Mouse (Mus musculus): ENCODE measurements around the gene Gm21680. TPM values are rescaled to one million over a fixed set of nuclear protein-coding genes. Genes with fewer than 3 reads are reported as not detected.
"Not testable (repeated sequence)": the region's sequence is repeated elsewhere in the genome, so short reads cannot be mapped to it uniquely, and the experiment has no call there.

Gm21680 gene
- polyA plus RNA-seq, 1 experiment from 2014 or later = 0.19 TPM

DNA sequence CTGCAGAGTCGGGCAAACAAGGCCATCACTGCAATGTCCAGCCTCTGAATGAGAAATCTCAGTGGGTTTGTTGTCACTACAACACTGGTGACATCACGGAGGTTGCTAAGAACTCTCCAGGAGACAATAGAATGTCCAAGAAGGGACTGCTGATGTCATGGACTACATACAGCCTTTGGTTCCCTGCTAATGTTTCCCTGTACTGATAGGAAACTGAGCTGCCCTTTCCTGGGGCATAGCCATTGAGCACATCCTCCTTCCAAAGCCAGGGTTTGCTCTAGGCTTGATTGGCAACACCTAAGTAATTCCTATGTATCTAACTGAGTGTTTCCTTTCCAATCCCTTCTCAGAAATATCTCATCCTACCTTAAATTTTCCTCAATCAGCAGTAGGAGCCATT lies 30.2 kb downstream of the Gm21680 start, which contains the start of gene Gm21663:
Gene Gm21663, minus strand, starts transcription at position 101 of the 400 bp plus-strand sequence.
- not testable (repeated sequence) for H3K27me3 ChIP-seq (replicated peaks; ENCODE audit: control insufficient read depth, insufficient read depth, low read length); H3K4me3 ChIP-seq (ENCODE audit: low read length); ATAC-seq; H3K9ac ChIP-seq (ENCODE audit: low read depth, low read length); H3K9me3 ChIP-seq (ENCODE audit: control insufficient read depth, low read length); H3K4me2 ChIP-seq (ENCODE audit: low read length); H3K4me1 ChIP-seq (ENCODE audit: control insufficient read depth, insufficient read depth, low read depth, low read length); H3K27ac ChIP-seq (ENCODE audit: low read depth, low read length); H3K36me3 ChIP-seq (ENCODE audit: control insufficient read depth, insufficient read depth, low read length)
- WGBS = 49% methylated on average over 2 of the region's 2 CpGs

Other genes starting within 250 kb of the Gm21680 start
- gene Actr3b, start 212.7 kb downstream of the Gm21680 start, polyA plus RNA-seq (2015; fragmentation: Nextera tagmentation; extraction: Ambion mirVana) = 46.3 and 55.1 TPM in 2 replicates
- gene Gm21663, start 30.3 kb downstream of the Gm21680 start, polyA plus RNA-seq (2015; fragmentation: Nextera tagmentation; extraction: Ambion mirVana) = 0.11 TPM in 1 of 2 replicates, not detected in the other
- 0.11 and 0.25 TPM in 2 replicates for gene Gm21671, start 18.2 kb downstream of the Gm21680 start, polyA plus RNA-seq (2015; fragmentation: Nextera tagmentation; extraction: Ambion mirVana)
- 0.20 TPM in 1 of 2 replicates, not detected in the other for gene Gm21698, start 16.0 kb upstream of the Gm21680 start, polyA plus RNA-seq (2015; fragmentation: Nextera tagmentation; extraction: Ambion mirVana)
- 0.18 and 0.41 TPM in 2 replicates for gene Gm1979, start 32.1 kb upstream of the Gm21680 start, polyA plus RNA-seq (2015; fragmentation: Nextera tagmentation; extraction: Ambion mirVana)
- 0.12 and 0.16 TPM in 2 replicates for gene Gm5862, start 50.3 kb upstream of the Gm21680 start, polyA plus RNA-seq (2015; fragmentation: Nextera tagmentation; extraction: Ambion mirVana)
- gene Speer4a, start 66.9 kb upstream of the Gm21680 start, polyA plus RNA-seq (2015; fragmentation: Nextera tagmentation; extraction: Ambion mirVana) = 0.25 and 0.39 TPM in 2 replicates
- 0.22 and 0.23 TPM in 2 replicates for gene Gm7347, start 85.9 kb upstream of the Gm21680 start, polyA plus RNA-seq (2015; fragmentation: Nextera tagmentation; extraction: Ambion mirVana)
- not detected in 2 replicates for gene Gm10471, start 116.6 kb upstream of the Gm21680 start, polyA plus RNA-seq (2015; fragmentation: Nextera tagmentation; extraction: Ambion mirVana)
- gene 5031410I06Rik, start 132.7 kb upstream of the Gm21680 start, polyA plus RNA-seq (2015; fragmentation: Nextera tagmentation; extraction: Ambion mirVana) = 0.07 and 0.31 TPM in 2 replicates
- gene Gm10220, start 148.8 kb upstream of the Gm21680 start, polyA plus RNA-seq (2015; fragmentation: Nextera tagmentation; extraction: Ambion mirVana) = 0.12 and 0.15 TPM in 2 replicates